Mouse (Mus musculus) right cerebral cortex, postnatal 14 days (tissue): ENCODE measurements around the gene Nectin4.

ENCODE experiments used
- DNase-seq: peaks from one replicate; pipeline ENCODE4 v3.0.0; 2022

Gene Nectin4

GRCm38 (mm10) chr1:171412446-171412845 lies 42.5 kb downstream of the Nectin4 start:
- DNase-seq = no peak

GRCm38 (mm10) chr1:171413608-171414007 lies 43.7 kb downstream of the Nectin4 start:
- no peak for DNase-seq

DNA sequence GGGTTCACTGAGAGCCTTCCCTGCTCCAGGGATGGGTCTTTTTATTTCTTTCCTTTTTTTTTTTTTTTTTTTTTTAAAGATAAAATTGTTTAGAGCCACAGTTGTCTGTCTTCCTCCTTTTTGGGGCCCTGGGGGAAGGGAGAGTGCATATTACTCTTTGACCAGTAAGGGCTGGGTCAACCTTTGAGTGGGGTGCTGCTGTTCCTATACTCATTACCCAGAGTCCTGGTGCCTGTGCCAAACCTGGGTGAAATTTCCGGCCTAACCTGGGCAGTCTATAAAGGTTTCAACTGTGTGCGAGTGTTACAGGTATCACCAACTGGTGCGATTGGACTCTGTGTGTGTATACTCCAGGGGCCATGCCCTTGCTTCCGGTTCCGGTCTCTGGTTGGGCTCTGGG lies 48.8 kb downstream of the Nectin4 start, which contains the start of gene Tstd1:
Gene Tstd1 (plus strand): TSS at position 213 of the 400 bp plus-strand sequence.
- no peak for DNase-seq

DNA sequence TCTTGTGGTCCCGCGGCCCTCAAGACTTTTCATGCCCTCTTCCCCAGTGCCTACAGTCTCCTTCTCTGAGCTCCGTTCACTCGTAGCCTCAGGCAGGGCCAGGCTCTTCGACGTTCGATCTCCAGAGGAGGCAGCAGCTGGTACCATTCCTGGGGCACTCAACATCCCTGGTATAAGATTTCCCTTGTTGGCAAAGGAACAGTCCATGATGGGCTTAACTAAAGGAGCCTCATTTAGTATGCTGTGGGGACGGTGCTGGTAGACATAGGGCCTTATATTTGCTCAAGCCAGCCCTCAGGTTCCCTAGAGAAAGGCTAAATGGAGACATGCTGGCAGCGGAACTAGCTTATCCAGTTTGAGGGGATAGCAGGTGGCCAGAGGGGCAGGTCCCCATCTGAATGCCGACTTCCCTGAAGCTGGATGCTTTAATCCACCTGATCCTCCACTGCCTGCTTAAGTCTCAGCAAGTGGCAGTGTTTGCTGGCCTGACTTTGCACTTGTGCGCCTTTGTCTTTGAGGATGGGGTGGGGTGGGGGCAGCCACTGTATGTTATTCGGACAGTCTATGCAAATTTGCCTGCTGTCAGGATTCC lies 49.5 kb downstream of the Nectin4 start:
- DNase-seq = no peak

DNA sequence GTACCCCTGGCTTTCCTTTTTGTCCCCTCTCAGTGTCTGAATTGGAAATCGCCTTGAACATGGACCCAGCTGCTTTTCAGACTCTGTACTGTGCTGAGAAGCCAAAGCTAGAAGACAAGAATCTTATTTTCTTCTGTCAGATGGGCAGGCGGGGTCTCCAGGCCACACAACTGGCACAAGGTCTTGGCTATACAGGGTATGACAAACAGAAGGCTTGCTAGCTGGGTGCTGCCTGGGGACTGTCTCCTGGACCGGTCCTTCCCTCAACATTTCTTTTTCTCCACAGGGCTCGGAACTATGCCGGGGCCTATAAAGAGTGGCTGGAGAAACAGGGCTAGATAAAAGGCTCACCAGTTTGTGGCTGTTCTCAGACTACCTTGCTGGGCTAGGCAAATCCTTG lies 50.0 kb downstream of the Nectin4 start:
- no peak for DNase-seq

DNA sequence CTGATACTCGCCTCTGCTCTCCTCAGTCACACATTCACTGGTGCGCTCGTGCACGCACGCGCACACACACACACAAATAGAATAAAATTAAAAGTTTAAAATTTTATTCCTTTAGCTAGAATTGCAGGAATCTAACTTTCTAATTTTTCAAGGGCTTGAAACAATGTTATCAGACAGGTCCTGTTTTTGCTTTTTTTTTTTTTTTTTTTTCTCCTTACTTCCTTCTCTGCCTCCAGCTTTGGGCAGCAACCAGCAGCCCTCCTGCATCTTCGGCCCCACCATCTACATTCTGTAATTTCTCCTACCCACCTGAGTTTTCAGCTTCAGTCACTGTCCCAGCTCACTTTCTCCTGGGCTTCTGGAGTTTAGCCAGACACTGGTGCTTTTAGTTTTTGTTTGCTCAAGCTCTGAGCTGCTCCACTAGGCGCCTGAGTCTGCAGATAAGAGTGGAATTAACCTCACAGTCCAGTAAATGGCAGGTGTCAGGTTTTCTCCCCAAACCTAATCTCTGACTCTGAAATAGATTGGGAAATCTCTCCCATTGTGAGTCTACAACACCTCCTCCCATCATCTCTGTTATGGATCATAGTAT lies 52.7 kb downstream of the Nectin4 start:
- DNase-seq = no peak

DNA sequence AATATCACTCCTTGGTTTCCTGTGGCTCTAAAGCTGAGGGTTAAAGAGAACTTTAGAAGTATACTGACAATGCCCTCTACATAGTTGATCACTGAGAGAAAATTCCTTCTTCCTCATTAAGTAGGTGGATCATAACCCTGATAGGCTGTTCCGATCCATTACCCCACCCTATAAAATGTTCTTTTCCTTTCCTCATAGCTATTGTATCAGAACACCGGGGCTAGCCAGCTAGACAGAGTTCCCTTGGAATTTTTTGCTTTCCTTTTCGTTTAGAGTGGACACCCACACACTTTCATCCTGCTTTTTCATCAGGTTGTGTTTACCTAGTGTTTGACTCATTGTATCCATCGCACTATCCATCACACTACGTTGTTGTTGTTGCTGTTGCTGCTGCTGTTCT lies 54.7 kb downstream of the Nectin4 start:
- DNase-seq = no peak

- DNase-seq = no peak
These were observed 55.2 kb downstream of the Nectin4 start for GRCm38 (mm10) chr1:171425126-171425525.

DNA sequence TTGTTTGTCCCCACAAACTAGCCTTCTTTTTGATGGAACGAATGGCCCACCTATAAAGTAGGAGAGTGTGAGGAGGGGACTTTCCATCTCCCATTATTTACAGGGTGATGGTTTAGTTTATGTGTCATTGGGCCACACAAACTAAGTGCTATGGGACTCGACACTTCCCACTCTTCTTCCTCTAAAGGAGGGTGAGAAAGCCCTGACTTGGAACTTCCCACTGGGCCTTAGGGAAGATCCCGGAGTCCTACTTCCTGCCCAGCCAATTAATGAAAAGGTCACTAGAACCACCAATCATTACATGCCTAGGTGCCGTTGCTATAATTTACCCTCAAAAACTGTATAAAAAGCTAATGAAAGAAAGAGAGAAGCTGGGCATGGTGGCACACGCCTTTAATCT lies 62.3 kb downstream of the Nectin4 start:
- DNase-seq = no peak

- DNase-seq = no peak
These were observed 65.5 kb downstream of the Nectin4 start for GRCm38 (mm10) chr1:171435288-171435814.

- no peak for DNase-seq
These were observed 66.1 kb downstream of the Nectin4 start for GRCm38 (mm10) chr1:171435974-171436373.

DNA sequence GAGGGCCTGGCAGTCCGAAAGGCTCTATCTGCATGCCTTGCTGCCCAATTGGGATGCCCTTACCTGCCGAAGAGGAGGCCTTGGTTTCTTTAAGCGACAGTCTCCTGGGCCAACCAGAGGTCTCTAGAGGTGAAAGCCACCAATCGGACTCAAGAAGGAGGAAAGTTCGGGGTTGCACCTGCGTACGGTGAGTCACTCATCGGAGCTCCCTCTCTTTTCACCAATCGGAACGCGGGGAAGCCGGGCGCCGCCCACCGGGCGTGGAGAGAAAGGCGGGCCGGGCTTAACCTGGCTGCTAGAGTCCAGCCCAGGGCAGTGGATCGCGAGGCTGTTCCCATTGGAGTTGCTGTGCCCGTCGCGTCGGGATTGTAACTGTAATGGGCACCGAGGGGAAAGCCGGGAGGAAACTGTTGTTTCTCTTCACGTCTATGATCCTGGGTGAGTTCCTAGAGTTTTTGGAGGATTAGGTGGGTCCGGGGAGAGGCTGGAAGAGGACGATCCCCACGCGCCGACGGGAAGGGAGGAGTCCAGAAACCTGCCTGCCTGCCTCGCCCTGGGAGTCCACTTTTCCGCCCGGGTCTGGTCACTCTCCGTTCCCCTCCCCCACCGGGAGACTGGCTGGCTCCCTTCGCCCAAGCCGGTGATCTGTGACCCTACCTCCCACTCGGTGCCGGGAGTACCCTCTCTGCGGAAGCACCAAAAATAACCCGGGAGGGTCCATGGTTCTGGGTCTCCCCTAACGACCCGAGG lies 67.5 kb downstream of the Nectin4 start, which contains the start of gene F11r:
Gene F11r (plus strand): TSS at position 272 of the 750 bp plus-strand sequence.
- DNase-seq = no peak
